Mouse (Mus musculus) right cerebral cortex, postnatal 36 days (tissue): ENCODE data around the gene Prcp.
A peak's percentile ranks its signal among the peaks of the same experiment; 100 is the strongest.
"Not testable (repeated sequence)": the region's sequence is repeated elsewhere in the genome, so short reads cannot be mapped to it uniquely, and the experiment has no call there.

ENCODE experiments used
- DNase-seq, 2 experiments: peaks; one replicate each; pipeline ENCODE4 v3.0.0; 2022; ENCODE audit warnings: low spot score in 2 of 2, mixed read lengths in 1 of 2

Gene Prcp

DNA sequence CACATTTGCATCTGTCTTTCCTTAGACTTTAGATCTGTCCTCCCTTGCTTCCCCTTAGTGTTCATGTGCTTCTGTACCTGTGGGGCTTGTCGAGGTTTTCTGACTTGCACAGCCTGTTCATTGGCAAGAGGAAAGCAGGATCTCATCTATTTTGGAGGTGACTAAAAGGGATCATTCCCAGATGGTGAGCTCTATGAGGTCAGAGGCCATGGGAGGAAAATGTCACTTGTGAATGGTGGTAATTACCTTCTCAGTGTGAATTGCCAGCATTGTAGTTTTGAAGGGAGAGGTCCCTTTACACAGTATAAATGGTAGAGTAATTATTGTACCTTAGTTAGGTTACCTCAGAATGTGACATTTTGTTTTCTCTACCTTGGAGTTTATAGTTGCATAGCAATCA, 15.9 kb downstream of the Prcp start:
- DNase-seq = no peak

DNA sequence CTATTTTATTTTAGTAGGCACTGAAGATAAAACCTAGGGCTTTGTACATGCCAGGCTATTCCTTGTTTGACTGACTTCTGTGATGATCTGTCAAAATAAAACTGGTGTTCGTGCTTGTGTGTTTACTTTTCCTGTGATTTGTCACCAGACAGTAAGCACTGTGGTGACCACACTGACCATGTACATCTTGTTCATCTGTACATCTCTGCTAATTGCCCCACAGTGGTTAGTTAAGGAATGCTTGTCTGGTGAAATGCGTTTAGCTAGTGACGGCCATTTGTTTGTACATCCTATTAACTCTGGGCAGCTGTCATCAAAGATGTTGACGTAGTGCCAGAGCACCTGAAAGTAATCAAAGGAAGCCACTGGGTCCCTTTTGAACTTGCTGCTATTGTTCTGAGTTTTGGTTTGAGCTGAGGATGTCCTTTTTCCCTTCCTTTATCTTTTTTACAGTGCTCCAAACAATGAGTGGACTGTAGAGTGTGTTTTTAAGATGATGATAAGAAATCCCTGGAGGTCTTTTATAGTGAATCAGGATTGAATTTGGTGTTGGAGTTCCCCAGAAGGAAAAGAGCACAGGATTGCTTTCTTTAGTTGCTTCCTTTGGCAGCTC, 16.5 kb downstream of the Prcp start:
- no peak for DNase-seq

DNA sequence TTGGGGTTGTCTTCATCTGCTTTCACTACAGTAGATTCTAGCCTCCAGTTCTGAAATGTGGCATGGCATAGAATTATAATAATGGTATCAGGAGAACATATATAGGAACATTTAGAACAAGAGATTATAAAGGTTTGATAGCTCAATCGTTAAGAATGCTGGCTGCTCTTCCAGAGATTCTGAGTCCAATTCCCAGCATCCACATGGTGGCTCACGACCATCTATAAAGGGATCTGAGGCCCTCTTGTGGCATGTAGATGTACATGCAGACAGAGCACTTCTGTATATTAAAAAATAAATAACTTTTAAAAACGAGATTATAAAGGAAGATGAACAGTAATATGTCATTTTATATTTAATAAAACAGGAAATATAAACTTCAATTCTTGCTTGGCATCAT, 19.2 kb downstream of the Prcp start:
- no peak for DNase-seq

DNA sequence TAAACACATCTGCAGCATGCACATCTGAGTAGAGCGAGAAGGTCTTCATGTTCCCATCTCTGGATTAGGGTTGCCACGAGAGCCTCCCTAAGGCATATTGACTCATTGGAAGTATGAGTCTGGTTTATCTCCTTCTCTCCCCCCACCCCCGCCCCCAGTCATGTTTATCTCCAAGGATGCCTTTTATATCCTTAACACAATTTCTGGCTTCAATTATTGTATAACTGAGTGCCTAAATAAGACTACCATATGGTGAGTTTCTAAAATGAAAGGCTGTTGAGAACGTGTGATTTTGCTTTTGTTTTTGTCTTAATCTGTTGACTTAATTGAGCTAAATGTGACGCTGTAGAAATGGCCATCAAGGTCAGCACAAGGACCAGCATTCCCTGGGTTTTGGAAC, 21.8 kb downstream of the Prcp start:
- DNase-seq = no peak

DNA sequence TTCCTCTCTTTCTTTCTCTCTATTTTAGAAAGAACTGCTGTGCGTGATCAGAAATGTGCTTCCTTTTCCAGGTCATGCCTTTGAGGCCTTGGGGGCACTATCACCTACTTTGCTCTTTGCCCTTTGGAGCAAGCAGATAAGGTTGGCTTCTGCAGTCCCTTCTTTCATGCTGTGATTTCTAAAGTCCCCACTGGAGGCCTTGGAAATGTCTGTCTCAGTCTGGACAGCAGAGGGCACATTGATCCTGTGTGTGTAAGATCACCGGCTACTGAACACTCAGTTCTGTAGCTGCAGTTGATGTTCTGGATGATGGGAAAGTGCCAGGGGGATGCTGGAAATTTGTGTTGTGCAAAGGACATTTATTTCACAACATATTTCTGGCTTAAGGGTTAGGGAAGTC, 22.8 kb downstream of the Prcp start:
- DNase-seq = no peak

DNA sequence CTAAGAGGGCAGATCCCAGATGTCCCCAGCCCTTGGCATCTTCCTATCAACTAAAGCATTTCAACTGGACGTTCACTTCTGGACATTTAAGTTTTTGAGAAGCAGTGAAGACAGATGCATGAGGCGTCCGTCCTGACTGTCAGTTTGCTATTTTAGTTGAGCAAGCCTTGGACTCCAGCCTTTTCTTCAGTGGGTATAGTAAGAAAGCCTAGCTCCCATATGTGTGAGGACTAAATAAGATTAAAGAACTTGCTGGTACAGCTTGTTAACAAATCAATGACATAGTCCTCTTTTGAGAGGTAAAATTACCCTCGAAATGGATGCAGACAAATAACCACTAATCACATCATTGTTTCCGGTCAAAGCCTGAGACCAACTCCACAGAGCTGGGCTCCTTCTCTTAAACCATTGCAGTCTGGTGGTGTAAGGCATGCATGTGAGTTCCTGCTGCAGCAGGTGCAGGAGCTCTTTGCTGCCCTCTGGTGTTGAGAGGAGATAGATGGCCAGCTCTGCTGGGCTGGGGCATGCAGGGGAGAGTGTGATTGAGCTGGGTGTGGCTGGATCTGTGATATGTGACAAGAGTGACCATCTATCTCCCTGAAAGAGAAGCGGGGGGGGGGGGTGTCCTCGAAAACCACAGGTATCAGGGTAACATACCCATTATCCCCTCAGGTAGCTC, 29.2 kb downstream of the Prcp start:
- DNase-seq = peak; percentile 28 to 31

DNA sequence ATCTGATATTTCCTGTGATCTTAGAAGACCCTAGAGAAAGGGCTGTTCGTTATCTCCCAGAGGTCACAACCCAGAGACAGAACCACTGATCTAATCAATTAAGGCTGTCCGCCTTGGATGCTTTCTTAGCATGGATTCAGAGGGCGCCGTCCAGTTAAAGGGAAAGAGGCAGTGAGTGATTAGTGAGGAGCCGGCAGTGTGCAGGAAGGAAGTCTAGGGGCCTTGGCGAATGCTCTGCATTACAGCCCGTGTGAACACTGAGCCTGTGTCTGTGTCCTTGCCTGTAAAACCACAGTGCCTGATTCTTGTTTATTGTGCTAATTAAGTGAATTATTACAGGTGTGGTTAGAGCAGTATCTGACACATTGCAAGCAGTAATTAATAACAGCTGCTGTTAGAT, 30.0 kb downstream of the Prcp start:
- not testable (repeated sequence) for DNase-seq

DNA sequence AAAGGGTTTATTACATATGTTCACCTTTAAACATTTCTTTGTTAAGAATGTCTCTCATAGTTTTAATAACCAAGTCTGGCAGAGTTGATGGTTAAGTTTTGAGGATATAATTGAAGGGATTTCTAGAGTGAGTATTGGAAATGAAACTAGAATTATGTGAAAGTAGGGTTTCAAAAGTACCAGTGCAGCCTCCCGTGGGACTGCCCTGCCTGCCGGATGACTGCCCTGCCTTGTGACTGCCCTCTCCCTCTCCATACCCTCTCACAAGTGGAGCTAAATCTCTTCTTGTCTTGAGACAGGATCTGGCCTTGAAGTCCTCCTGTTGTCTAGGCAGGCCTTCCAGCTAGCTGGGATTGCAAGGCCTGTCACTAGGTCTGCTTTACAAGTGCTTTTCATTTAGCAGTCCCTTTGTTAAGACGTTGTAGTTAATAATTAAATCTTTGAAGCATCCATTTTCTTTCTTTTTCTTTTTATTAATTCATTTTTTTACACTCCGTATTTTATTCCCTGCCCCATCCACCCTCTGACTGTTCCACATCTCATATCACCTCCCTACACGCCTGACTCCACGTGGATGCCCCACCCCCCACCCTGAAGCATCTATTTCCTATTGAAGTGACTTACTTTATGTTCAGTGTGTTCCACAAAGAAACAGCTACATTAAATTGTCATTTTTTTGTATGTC, 46.0 kb downstream of the Prcp start:
- no peak for DNase-seq

DNA sequence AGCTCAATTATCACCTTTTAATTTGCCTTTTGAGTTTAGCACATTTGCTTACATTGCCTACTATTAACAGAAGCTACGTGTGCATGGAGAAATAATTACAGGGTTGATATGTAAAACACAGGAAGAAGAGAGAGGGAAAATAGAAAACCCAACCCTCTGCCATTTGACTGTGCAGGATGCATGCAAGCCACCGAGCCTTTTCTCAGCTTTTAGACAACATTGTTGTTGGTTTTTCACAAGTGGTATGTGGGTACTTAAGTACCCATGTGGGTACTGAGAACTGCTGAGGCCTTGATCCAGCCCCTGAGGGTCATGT, 46.5 kb downstream of the Prcp start:
- DNase-seq = no peak

DNA sequence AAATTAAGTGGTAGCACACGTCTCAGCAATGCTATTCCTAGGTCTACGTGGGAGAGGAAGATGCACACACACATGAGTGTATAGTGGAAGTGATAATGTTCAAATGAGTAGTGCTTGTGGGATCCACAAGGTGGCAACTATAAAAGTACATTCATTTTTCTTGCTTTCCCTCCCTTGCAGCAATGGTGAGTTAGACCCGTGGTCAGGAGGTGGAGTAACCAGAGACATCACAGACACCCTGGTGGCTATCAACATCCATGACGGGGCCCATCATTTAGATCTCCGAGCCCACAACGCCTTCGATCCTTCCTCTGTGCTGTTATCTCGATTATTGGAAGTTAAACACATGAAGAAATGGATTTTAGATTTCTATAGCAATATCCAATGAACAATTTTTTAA, 58.5 kb downstream of the Prcp start:
- DNase-seq = no peak

DNA sequence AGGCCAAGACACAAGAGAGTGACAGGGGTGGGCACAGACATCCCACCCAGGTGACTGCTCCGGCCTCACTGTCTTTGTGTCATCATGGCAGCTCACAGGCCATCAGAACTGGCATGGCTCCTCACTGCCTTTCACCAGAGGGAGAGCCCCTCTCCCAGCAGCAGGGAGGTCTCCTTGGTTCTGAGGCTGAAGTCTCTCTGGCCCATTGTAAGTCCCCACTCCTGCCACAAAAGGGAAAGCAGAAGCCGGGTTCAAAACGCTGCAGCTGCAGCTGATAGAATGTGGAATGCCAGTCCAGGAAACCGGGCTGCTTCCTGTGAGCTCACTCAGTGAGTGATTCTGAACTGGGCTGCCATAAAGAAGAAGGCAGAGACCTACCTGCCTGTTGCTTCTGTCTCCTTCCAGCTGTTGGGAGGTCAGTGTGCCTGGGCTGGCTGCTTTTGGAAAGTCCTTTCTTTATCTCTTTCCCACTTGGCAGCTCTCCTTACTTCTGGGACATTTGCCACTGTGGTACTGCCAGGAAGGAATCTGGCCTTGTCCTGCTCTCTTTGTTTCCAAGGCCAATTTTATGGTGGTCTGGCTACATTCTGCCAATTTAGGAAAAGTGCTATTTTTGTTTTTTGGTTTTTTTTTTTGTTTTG, 59.2 kb downstream of the Prcp start:
- DNase-seq = not testable (repeated sequence)

DNA sequence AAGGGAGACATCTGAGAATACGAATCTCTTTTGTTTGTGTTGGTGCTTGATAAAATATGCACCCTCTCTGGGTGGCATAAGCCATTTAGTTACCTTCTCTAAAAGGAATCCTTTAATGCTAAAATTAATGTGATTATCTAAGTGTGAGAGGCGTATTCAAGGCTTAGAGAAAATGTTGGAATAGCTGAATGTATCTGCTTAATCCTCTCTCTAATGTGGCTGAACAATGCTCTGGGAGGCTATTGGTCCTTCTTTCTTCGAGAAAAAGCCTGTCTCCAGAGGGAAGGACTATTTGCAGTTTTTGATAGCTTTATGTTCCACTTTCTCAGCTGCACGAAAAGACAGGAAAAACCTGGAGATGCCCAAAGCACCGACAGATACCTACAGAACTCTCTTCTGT, 62.5 kb downstream of the Prcp start:
- DNase-seq = no peak

DNA sequence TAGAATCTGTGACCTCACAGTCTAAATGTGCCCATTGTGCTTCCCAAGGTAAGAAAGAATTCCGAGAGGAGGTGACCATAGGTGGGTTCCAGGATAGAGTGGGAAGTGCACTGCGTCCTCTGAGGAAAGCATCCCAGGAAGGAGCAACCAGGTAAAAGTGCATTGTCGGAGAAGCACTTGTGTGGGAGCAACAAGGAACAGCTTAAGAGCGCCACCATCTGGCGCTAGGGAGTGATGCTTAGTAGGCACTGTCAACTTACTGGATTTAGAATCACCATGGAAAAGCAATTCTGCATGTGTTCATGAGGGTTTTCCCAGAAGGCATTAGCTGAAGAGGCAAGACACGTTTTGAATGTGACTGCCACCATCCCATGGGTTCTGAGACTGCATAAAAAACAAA, 63.7 kb downstream of the Prcp start:
- DNase-seq = no peak

DNA sequence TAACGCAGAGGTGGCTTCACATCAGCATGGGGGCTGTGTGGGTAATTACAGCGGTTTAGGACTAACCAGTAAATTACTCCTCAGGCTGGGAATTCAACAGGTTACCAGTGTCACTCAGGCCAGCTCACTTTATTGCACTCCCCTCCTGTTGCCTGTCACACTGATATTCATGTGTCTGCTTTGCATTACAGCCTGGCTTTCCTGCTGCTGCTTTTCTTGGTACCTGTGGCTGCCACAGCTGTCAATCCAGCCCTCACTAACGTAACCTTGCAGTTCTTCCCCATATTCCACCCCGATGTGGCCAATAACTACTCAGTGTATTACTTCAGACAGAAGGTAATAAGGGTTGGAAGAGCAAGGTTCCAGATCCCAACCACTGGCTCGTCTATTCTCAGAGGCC, 65.5 kb downstream of the Prcp start:
- DNase-seq = no peak

DNA sequence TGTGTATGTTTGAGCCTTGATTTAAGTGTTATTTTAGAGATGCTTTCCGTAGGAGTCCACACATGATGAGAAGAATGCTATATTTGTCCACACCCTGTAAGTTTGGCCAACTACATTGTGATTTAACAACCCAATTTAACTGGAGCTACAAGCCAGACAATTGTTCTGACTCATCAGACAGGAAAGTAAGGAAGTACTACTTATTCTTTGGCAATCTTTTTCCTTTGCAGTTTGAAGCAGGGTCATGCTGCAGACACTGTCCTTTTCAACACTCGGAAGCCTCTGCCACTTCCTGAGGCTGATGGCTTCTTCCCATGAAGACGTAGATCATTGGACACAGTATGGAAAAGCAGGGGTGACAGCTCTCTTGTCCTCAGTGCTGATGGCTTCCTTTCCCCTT, 76.5 kb downstream of the Prcp start:
- DNase-seq = no peak

DNA sequence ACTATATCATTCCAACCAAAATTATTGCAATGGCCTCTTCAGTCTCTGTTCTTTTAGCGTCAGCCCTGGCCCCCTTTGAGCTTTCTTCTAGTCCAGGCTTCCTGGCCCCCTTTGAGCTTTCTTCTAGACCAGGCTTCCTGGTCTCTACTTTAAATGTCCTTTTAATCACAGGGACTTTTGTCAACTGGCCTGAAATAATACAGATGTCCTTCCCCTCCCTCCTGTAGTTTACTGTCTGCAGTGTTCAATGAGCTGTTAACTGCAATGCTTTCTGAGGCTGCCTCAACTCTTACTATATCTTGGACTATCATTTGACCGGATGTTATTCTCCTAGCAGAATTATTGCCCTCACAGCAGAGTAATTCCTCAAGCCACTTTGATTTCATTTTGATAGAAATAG, 77.9 kb downstream of the Prcp start:
- no peak for DNase-seq

DNA sequence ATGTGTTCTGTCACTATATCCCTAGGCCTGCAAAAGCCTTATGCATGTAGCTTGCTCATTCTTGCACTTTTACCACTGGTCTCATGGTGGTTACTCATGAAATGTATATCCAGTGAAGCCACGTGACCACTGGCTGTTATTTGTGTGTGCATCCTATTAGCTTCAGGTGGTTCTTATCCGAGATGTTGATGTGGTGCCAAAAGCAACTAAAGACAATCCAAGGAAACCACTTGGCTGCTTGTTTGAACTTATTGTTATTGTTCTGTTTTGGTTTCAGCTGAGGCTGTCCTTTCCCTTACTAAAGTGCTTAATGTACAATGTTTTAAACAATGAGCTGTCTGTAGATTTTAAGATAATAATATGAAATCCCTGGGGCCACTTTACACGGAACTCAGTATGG, 85.5 kb downstream of the Prcp start:
- DNase-seq = no peak

DNA sequence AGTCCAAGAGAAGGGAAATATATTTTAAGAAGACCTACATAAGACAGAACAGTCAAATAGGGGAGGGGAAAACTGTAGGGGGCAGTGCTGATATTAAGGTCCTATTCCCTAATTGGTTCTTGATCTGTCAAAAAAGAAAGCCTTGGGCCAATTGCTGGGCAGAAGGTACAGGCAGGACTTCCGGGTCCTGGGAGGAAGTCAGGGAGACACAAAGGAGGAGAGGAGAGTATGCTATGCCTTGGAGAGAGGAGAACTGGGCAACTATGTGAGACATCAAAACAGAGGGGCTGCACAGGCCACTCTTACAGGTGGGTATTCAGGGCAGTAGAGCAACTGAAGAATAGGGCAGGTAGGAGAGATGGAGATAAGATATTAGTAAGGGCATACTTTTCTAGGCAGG, 87.6 kb downstream of the Prcp start:
- no peak for DNase-seq

DNA sequence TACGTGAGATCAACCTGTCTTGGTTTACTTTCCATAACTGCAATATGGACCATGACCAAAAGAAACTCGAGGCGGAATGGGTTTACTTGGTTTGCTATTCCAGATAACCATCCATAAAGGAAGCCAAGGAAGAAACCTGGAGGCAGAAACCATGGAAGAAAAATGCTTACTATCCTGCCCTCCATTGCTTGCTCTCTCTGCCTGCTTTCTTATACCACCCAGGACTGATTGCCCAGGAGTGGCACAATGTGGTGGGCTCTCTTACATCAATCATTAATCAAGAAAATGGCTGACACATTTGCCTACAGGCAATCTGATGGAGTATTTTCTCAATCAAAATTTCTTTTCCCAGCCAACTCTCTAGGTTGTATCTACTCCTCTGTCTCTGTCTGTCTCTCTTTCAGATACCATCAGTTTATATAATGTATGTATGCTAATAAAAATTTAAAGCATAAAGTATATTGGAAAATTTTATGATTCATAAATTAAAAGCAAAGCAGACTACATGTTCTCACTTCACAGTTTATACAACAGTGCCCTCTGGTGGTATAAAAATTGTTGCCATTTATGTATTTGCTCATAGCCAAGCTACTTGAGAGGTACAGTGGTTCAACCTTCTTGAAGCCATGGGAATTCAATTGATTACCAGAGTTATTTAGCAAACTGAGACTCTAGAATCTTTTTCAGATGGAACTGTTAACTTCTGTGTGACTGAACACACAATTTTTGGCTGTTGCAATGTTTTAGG, 90.7 kb downstream of the Prcp start:
- no peak for DNase-seq

DNA sequence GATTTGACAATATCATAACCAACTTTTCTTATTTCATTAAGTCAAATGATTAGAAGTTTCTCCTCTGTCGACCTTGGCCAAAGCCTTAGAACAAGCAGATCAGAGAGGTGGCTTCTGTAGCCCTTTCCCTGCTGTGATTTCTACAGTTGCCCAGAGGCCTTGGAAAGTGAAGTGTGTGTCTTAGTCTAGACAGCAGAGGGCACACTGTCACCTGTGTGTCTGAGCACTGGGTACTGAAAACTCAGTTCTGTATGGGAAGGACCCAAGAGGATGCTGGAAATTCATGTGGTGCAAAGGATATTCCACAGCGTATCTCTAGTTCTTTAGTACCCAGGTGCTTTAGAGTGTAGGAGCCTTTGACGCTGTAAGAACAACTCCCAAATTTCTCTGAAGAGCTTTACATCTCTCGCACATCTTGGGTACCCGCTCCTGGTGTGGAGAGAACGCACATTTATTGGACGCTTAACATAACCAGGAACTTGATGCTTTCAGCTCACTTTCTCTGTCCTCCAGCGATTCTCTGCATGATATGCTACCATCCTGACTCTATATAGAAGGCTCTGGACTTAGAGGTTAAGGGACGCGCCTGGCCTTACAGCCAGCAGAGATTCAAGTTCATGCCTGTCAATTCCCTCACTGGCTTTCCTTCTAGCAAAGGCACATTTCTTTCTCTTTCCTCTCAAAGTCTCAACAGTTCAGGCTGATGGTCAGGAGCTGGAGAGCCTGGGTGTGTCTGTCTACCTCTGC, 93.3 kb downstream of the Prcp start:
- peak; percentile 9 to 39 for DNase-seq

DNA sequence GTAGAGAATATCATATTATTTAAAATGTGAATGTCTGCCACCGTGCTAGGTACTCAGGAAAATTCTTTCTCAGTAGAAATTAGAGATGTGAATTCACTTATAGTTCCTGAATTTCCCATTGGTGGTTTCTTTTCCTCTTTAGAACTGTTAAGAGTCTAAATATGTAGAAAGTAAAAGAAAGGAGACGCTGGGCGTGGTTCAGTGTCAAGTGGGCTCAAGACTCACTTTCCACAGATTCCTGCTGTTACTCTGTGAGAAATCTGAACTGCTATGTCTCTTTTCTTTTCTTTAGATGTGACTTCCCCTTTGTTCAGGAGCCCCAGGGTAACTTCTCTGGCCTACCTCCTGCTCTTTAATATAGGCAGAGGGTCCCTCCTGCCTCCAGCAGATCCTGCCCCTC, 103.2 kb downstream of the Prcp start:
- no peak for DNase-seq

DNA sequence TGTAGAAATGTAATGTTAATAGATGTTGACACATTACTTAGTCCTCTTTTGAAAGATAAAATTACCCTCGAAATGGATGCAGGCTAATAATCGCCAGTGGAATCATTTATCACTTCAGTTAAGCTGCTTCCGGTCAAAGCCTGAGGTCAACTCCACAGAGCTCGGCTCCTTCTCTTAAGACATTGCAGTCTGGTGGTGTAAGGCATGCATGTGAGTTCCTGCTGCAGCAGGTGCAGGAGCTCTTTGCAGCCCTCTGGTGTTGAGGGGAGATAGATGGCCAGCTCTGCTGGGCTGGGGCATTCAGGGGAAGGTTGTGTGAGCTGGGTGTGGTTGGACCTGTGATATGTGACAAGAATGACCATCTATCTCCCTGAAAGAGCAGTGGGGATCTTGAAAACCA, 104.0 kb downstream of the Prcp start:
- DNase-seq = no peak
